Mouse (Mus musculus) heart, postnatal 0 days (tissue): ENCODE measurements around the gene Hmga1. TPM values are rescaled to one million over a fixed set of nuclear protein-coding genes. Genes with fewer than 3 reads are reported as not detected.

Experiments used
- ATAC-seq: fragments of 200-750 bp; cut with Nextera tagmentation; 2 replicates; pipeline ENCODE4 v1.8.0; 2017; ENCODE audit warnings: low read depth, moderate number of reproducible peaks, moderate library complexity; ENCODE audit not compliant: insufficient read depth
- DNase-seq: peaks from one replicate; pipeline ENCODE4 v3.0.0-alpha.2; 2016; ENCODE audit warnings: low spot score
- H3K27ac ChIP-seq: fragments of 300-500 bp; sonication (generic); 2 replicates; pipeline ENCODE4 v1.5.1; 2014; ENCODE audit warnings: low read depth, mild to moderate bottlenecking
- H3K27me3 ChIP-seq: fragments of 300-500 bp; sonication (generic); 2 replicates; pipeline ENCODE4 v1.6.1; 2014; ENCODE audit warnings: low read length, mixed read lengths; ENCODE audit not compliant: control insufficient read depth, insufficient read depth
- H3K36me3 ChIP-seq: fragments of 300-500 bp; sonication (generic); replicated peaks from 2 replicates; pipeline ENCODE4 v1.6.1; 2014; ENCODE audit warnings: low read length, mixed read lengths; ENCODE audit not compliant: control insufficient read depth, insufficient read depth
- H3K4me1 ChIP-seq: fragments of 300-500 bp; sonication (generic); 2 replicates; pipeline ENCODE4 v1.6.1; 2014; ENCODE audit warnings: antibody characterized with exemption; ENCODE audit not compliant: control insufficient read depth, insufficient read depth
- H3K4me2 ChIP-seq: fragments of 300-500 bp; sonication (generic); 2 replicates; pipeline ENCODE4 v1.6.1; 2014; ENCODE audit warnings: low read depth, mild to moderate bottlenecking, low read length, moderate library complexity
- H3K4me3 ChIP-seq: fragments of 300-500 bp; sonication (generic); 2 replicates; pipeline ENCODE4 v1.5.1; 2014; ENCODE audit warnings: low read depth, low read length
- H3K9ac ChIP-seq: fragments of 300-500 bp; sonication (generic); replicated peaks from 2 replicates; pipeline ENCODE4 v1.6.1; 2014; ENCODE audit warnings: low read depth, low read length, mixed read lengths
- H3K9me3 ChIP-seq: fragments of 300-500 bp; sonication (generic); replicated peaks from 2 replicates; pipeline ENCODE4 v1.6.1; 2016; ENCODE audit warnings: low read length; ENCODE audit not compliant: control insufficient read depth
- CTCF ChIP-seq: IDR thresholded peaks from 2 replicates; pipeline ENCODE4 v1.5.1; 2016; ENCODE audit warnings: antibody characterized with exemption, control low read depth, low read depth
- EP300 ChIP-seq: IDR thresholded peaks from 2 replicates; pipeline ENCODE4 v1.6.1; 2016; ENCODE audit warnings: antibody characterized with exemption, low read depth
- WGBS: fragments of 180-500 bp; shearing (Covaris S2); extraction: QIAGEN DNeasy Blood & Tissue Kit; methylation state at CpG from one replicate; pipeline ENCODE4 v1.1.7; 2014; 5-methylcytosine and 5-hydroxymethylcytosine counted together
- polyA plus RNA-seq: library from polyadenylated mRNA; unstranded; fragments of >200 nt; fragmentation: Nextera tagmentation; extraction: Ambion mirVana; gene quantifications from 2 replicates; pipeline ENCODE4 v1.2.1, GENCODE M21; 2015
- total RNA-seq: library from RNA; depleted of rRNA; stranded (reverse); fragments of >200 nt; gene quantifications from 2 replicates; pipeline ENCODE4 v1.2.3, GENCODE M21; 2014; ENCODE audit warnings: low replicate concordance

Hmga1 gene
- total and polyA plus RNA-seq, 2 experiments from 2014 or later, result 59.7 to 108 TPM

DNA sequence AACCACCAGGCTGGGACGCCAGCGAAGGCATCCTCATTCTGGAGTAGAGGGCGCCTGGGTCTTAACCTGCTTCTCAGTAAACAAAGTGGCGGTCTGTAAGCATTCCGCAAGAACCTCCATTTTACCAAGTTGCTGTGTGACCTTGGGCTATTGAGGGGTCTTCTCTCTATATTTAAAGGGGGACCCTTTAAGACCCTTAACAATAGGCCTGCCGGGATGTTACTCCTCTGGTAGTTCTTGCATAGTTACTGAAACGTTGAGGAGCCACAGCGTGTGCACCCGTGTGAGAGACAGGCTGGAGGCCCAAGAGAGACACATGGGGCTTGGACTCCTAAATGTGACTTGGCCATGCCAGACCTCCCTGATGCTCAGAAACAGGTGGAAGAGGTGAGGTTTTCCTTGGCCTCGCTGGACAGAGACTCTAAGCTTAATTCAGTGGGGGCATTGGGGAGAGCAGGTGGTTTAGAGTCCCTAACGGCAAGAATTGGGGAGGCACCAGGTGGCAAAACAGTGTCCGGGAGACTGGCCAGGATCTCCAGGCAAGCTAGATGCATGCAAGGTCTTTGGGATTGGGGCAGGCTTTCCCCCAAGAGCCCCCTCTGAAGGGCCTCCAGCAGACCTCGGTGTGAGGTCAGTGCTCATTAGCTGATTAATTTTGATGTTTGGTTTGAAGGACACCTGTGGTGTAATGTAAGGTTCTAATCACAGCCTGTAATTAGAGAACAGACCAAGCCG is 1.8 kb downstream of the Hmga1 start:
- Histone ChIP-seq H3K27me3 (no peaks in the 10 kb centered on the region), H3K4me2 (peak overlapping the region; percentile 96), H3K4me3 (peak overlapping the region; percentile 81), H3K4me1 (peaks cover 20% of the 10 kb centered on the region), H3K36me3 (no peaks in the 10 kb centered on the region), H3K27ac (no peak overlapping the region), H3K9ac (0 out of 2 replicates have a peak overlapping the region, but pooled peaks have one; percentile 4), H3K9me3 (no peaks in the 10 kb centered on the region)
- DNase-seq (no peak), ATAC-seq (no peak)
- WGBS, result 26% methylated on average over 14 of the region's 14 CpGs
- TF ChIP-seq CTCF (no peak), EP300 (no peak)

DNA sequence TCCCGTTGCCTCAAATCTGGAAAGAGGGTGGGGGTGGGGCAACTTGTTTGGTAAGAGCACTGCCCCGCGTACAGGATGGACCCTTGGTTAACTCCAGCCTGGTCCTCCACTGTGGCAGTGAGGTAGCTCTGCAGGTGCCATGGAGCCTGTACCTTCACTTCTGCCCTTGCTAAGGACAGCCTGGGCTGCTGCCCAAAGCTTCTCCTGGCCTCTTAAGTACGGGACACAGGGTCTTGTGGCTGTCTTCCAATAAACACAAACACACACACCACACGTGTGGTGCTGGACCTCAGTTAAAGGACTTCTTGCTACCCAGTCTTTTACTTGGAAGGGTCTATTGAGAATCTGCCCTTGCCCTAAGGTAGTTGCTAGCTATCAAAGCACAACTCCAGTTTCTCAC is 2.5 kb downstream of the Hmga1 start:
- Histone ChIP-seq H3K9me3 (no peaks in the 10 kb centered on the region), H3K4me2 (peak overlapping the region; percentile 20; the same call in 1 of the 2 replicates), H3K36me3 (no peaks in the 10 kb centered on the region), H3K4me3 (peak overlapping the region; percentile 81; the same call in 1 of the 2 replicates), H3K27me3 (no peaks in the 10 kb centered on the region), H3K27ac (no peak overlapping the region), H3K9ac (no peak overlapping the region), H3K4me1 (peaks cover 20% of the 10 kb centered on the region)
- DNase-seq (no peak), ATAC-seq (no peak)
- 34% methylated on average over 5 of the region's 5 CpGs for WGBS
- TF ChIP-seq CTCF (no peak), EP300 (no peak)

DNA sequence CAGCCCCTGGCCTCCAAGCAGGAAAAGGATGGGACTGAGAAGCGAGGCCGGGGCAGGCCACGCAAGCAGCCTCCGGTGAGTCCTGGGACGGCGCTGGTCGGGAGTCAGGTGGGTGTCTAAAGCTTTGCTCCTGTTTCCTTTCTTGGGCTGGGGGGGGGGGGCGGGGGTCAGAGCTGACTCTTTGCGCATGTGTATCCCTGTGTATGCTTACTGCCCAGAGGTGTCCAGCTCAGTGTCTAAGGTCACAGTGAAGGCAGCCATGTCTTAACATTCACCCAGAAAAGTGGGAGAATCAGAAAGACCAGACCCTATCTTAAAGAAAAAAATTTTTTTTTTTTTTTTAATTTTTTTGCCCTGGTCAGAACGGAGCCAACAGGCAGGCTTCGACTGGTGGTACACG is 3.3 kb downstream of the Hmga1 start:
- H3K36me3 ChIP-seq, result no peaks in the 10 kb centered on the region
- H3K4me1 ChIP-seq, result peaks cover 20% of the 10 kb centered on the region
- no peak overlapping the region for H3K4me3 ChIP-seq

DNA sequence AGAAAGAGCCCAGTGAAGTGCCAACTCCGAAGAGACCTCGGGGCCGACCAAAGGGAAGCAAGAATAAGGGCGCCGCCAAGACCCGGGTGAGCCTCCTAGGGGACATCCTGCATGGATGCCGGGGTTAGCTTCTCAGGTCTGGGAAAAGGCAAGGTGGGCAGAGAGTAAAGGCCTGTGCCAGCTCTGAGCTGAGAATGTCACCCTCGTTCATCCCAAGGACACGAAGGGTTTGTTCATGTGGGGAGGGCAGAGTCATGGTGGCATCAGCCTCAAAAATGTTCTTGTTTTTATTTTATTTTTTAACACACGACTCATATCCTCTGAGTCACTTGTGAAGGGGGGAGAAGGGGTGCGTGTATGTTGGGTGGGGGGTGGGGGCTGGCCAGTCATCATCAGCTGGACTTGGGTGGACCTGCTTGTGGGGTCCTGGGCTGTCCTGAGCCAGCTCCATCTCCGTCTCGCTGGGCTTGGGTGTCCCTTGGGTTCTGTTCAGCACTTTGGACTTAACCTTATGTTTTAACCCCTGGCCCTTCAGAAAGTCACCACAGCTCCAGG is 4.7 kb downstream of the Hmga1 start:
- H3K4me1 ChIP-seq, result peaks cover 14% of the 10 kb centered on the region
- H3K36me3 ChIP-seq, result no peaks in the 10 kb centered on the region
- no peak overlapping the region for H3K27ac ChIP-seq
- no peak for ATAC-seq
- no peaks in the 10 kb centered on the region for H3K9me3 ChIP-seq
- TF ChIP-seq EP300 (no peak), CTCF (no peak)
- DNase-seq, result no peak
- no peaks in the 10 kb centered on the region for H3K27me3 ChIP-seq
- H3K4me2 ChIP-seq, result no peak overlapping the region
- WGBS, result 80% methylated on average over 13 of the region's 13 CpGs
- no peak overlapping the region for H3K9ac ChIP-seq
- no peak overlapping the region for H3K4me3 ChIP-seq

More for the DNA sequence above, 3.3 kb downstream of the Hmga1 start:
- no peak overlapping the region for H3K9ac ChIP-seq
- TF ChIP-seq EP300 (no peak), CTCF (no peak)
- no peak overlapping the region for H3K4me2 ChIP-seq
- H3K27ac ChIP-seq, result no peak overlapping the region
- H3K9me3 ChIP-seq, result no peaks in the 10 kb centered on the region
- no peaks in the 10 kb centered on the region for H3K27me3 ChIP-seq
- DNase-seq (no peak), ATAC-seq (no peak)
- 87% methylated on average over 11 of the region's 12 CpGs for WGBS

DNA sequence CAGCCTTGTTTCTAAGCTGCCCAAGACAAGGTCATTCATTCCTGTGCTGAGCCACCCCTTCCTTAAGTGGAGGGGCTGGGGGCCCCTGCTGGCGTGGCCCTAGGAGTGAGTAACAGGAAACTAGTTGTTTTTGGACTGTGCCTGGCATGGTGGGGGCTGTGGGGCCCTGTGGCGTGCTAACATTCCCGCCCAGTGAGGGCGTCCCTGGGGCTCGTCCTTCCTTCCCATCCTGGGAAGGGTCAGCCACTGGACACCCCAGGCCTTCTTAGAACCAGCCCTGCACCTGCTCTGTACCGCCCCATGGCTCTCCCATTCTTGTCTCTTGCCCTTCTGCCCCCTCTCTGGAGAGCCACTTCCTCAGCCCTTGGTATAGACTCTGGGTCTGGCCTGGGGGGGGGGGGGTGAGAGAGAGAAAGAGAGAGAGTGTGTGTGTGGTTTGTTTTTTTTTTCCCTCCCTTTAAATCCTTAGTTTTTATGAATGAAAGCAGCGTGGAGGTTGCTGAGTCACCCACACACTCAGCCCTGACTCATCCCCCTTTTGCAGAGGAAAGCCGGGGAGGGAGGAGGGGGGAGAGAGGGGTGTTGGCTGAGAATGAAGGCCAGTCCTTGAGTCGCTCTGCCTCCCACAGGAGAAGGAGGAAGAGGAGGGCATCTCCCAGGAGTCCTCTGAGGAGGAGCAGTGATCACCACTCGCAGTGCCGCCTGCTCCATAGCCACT is 5.7 kb downstream of the Hmga1 start:
- no peak overlapping the region for H3K27ac ChIP-seq
- no peaks in the 10 kb centered on the region for H3K36me3 ChIP-seq
- 43% methylated on average over 8 of the region's 11 CpGs for WGBS
- ATAC-seq (no peak), DNase-seq (no peak)
- peaks cover 14% of the 10 kb centered on the region for H3K4me1 ChIP-seq
- no peak overlapping the region for H3K9ac ChIP-seq
- TF ChIP-seq EP300 (no peak), CTCF (no peak)
- H3K27me3 ChIP-seq, result no peaks in the 10 kb centered on the region
- H3K9me3 ChIP-seq, result no peaks in the 10 kb centered on the region
- H3K4me3 ChIP-seq, result no peak overlapping the region
- no peak overlapping the region for H3K4me2 ChIP-seq
